Mouse (Mus musculus): ENCODE measurements at regions not wholly inside any gene's neighbourhood (a gene's known extent, or its start where the extent isn't known, plus 50 kb on each side); places are given as distances from the start of the nearest gene placed in this dataset.

DNA sequence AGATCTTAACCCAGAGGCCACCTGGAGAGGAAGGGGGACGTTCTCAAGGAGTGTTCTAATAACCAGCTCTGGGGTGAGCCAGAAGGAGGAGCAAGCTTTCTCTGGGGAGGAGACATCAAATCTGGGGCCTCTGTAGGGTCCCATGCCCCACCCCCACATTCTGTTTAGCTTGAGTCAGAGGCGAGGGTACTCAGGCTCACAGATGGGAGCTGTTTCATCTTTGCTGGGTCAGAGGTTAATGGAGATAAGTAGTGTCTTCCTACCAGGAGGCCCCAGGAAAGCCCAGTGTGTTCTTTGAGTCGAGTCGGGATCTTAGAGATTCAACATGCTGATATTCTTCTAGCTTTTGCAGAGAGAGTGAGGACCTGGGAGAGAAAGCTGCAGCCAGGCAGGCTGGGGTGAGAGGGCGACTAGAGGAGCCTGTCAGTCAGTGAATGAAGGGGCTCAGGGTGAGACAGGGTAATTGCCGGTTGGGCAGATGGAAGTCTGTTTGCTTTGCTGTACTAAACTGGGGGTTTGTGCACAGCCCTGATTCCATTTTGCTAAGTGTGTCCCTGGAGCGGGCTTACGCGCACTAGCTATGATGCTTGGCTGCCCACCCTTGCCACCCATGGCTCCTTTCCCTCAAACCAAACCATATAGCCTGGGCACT, 124.0 kb downstream of the Dact1 start:
- no peak overlapping the region for H3K9ac ChIP-seq
- no peaks in the 10 kb centered on the region for H3K9me3 ChIP-seq
- no peaks in the 10 kb centered on the region for H3K36me3 ChIP-seq
- no peak overlapping the region for H3K27ac ChIP-seq (replicated peaks)
- H3K27me3 ChIP-seq = 0 out of 2 replicates have a peak, but pooled peaks cover 4% of the 10 kb centered on the region
- WGBS = 20% methylated on average over 9 of the region's 9 CpGs
- peak; percentile 33; the same call in 1 of the 2 replicates for ATAC-seq (ENCODE audit: low read depth)
- no peak overlapping the region for H3K4me2 ChIP-seq
- no peak overlapping the region for H3K4me3 ChIP-seq
- H3K4me1 ChIP-seq (replicated peaks) = peaks cover 42% of the 10 kb centered on the region

DNA sequence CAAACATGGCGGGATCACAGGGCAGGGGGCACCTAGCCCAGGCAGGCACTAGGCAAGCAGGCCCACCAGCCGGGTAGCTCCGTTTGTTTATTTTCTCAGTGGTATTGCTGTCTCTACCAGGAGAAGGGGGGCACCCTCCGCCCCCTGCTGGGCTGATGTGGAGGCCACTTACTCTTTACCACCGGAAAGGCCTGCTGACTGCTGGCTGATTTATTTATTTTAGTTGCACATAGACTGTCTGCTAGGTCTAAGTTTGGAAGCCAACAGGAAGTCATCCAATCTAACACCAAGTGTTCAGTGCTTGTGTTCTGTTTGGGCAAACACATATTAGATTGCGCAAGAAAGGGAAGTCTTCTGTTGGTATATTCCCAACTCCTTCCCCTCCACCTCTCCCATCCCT, 128.6 kb downstream of the Dact1 start:
- no peak overlapping the region for H3K27ac ChIP-seq (replicated peaks)
- H3K36me3 ChIP-seq = no peaks in the 10 kb centered on the region
- H3K4me3 ChIP-seq = no peak overlapping the region
- peaks cover 20% of the 10 kb centered on the region for H3K4me1 ChIP-seq (replicated peaks)
- no peaks in the 10 kb centered on the region for H3K9me3 ChIP-seq
- no peak overlapping the region for H3K4me2 ChIP-seq
- no peak overlapping the region for H3K9ac ChIP-seq
- no peak for ATAC-seq (ENCODE audit: low read depth)
- 43% methylated on average over 6 of the region's 6 CpGs for WGBS
- peaks cover 4% of the 10 kb centered on the region; the same call in 1 of the 2 replicates for H3K27me3 ChIP-seq

DNA sequence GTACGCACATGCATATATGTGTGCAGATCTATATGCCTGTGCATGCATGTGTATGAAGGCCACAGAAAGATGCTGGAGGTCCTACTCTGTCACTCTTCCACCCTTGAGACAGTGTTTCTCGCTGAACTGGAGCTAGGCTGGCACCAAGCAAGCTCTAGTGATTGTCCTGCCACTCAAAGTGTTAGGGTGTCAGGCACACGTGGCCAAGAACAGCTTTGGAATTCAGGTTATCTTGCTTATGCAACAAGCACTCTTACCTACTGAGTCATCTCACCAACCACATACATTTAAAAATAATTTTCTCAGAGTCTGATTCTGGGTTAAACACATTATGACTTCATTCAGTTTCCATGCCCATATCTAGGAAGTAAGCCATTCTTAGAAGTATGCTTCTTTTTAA, 131.2 kb downstream of the Dact1 start:
- no peaks in the 10 kb centered on the region; the same call in 1 of the 2 replicates for H3K27me3 ChIP-seq
- no peak overlapping the region for H3K9ac ChIP-seq
- WGBS = 88% methylated on average over 3 of the region's 3 CpGs
- no peak overlapping the region for H3K27ac ChIP-seq (replicated peaks)
- H3K4me2 ChIP-seq = no peak overlapping the region
- H3K9me3 ChIP-seq = no peaks in the 10 kb centered on the region
- ATAC-seq (ENCODE audit: low read depth) = no peak
- H3K4me3 ChIP-seq = no peak overlapping the region
- no peaks in the 10 kb centered on the region for H3K36me3 ChIP-seq
- peaks cover 8% of the 10 kb centered on the region for H3K4me1 ChIP-seq (replicated peaks)

DNA sequence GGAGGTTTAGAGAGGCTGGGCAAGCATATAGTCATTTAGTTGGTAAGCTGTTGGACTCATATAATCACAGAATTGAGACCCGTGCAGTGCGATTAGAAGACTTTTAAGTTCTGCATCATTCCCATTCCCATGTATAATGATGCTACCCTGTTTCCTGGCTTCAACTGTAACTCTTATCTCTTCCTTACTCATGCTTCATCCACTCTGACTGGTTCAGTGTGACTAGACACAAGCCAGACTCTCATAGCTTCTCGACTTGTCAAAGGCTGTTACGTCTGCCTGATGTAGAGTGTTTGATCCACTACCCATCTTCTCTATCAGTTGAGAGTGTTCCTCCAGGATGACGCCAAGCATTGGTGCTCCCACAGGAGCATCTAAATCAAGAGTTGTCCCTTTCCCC, 131.6 kb downstream of the Dact1 start:
- Histone ChIP-seq H3K4me2 (no peak overlapping the region), H3K27me3 (no peaks in the 10 kb centered on the region; the same call in 1 of the 2 replicates), H3K4me3 (no peak overlapping the region), H3K4me1 (replicated peaks) (peaks cover 8% of the 10 kb centered on the region), H3K27ac (replicated peaks) (no peak overlapping the region), H3K36me3 (no peaks in the 10 kb centered on the region), H3K9ac (no peak overlapping the region), H3K9me3 (no peaks in the 10 kb centered on the region)
- ATAC-seq (ENCODE audit: low read depth) = no peak
- 91% methylated on average over 5 of the region's 5 CpGs for WGBS

DNA sequence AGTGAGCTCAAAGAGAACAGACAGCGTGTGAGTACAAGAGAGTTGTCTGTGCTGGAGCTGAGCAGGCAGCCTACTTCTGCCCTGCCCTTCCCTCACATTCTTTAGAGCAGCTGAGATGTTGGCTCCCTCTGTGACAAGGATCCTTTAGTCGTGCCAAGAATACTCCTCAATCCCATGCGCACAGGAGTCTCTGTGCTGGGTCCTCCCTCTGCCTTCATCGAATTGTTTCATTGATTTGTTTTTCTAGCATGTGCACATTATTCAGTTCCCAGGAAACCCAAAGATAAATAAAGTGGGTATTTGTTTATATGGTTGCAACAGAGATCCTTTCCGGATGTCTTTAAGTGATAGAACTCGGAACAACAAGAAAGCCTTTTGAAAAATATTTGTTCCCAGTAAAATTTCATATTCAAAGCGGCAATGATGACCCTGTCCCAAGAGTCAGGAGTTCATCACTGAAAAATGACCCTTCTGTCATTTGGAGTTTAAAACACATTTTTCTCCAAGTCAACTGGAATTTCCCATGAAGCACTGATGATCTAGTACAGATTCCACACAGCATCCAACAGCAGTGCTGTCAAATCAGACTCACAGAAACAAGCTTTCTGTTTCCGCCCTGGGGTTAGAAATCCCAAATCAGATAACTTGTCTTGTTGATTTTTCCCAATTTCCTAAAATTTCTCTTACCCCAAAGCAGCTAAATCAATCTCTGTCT, 136.7 kb downstream of the Dact1 start:
- Histone ChIP-seq H3K9ac (no peak overlapping the region), H3K4me3 (no peak overlapping the region), H3K9me3 (no peaks in the 10 kb centered on the region), H3K27me3 (no peaks in the 10 kb centered on the region; the same call in 1 of the 2 replicates), H3K4me2 (no peak overlapping the region), H3K4me1 (replicated peaks) (no peaks in the 10 kb centered on the region), H3K27ac (replicated peaks) (no peak overlapping the region), H3K36me3 (no peaks in the 10 kb centered on the region)
- ATAC-seq (ENCODE audit: low read depth) = no peak
- WGBS = 77% methylated on average over 8 of the region's 8 CpGs

DNA sequence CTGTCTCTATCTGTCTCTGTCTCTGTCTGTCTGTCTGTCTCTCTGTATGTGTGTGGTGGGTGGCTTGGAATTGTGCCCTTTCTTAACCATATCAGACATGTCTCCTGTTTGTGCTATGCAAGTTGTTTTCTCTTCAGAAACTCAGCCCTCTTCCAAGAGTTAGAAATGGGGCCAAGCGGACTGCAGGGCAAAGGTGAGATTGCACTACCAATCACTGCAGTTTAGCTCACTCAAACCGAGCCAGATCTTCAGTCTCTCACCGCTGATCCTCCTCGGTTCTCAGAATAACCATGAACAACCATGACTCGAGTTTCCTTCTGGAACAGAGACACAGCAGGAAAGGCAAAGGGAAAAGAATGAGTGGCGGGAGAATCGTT, 137.2 kb downstream of the Dact1 start:
- Histone ChIP-seq H3K36me3 (no peaks in the 10 kb centered on the region), H3K4me3 (no peak overlapping the region), H3K27me3 (no peaks in the 10 kb centered on the region; the same call in 1 of the 2 replicates), H3K9me3 (no peaks in the 10 kb centered on the region), H3K4me1 (replicated peaks) (no peaks in the 10 kb centered on the region), H3K4me2 (no peak overlapping the region), H3K9ac (no peak overlapping the region), H3K27ac (replicated peaks) (no peak overlapping the region)
- 28% methylated on average over 7 of the region's 7 CpGs for WGBS
- ATAC-seq (ENCODE audit: low read depth) = no peak

DNA sequence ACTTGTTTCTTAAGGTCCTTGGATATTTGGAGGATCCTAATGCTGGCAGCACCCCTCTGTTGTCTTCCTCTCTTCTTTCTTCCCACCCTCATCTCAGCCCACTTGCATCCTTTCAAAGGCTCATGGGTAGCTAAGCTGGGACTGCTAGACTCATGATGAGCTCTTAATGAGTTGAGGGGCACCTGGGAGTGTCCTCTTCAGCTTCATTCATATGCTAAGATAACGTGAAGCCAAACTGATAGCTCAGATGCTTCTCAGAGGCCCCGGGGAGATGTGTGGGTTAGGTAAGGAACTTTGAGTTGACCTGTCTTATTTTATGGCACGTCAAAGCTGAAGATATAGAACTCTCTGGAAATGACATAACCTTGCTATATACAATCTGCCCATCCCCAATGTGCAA, 139.3 kb downstream of the Dact1 start:
- 66% methylated on average over 3 of the region's 3 CpGs for WGBS
- Histone ChIP-seq H3K27me3 (no peaks in the 10 kb centered on the region; the same call in 1 of the 2 replicates), H3K4me2 (no peak overlapping the region), H3K9ac (no peak overlapping the region), H3K4me1 (replicated peaks) (no peaks in the 10 kb centered on the region), H3K9me3 (no peaks in the 10 kb centered on the region), H3K27ac (replicated peaks) (no peak overlapping the region), H3K36me3 (no peaks in the 10 kb centered on the region), H3K4me3 (no peak overlapping the region)
- ATAC-seq (ENCODE audit: low read depth) = no peak

DNA sequence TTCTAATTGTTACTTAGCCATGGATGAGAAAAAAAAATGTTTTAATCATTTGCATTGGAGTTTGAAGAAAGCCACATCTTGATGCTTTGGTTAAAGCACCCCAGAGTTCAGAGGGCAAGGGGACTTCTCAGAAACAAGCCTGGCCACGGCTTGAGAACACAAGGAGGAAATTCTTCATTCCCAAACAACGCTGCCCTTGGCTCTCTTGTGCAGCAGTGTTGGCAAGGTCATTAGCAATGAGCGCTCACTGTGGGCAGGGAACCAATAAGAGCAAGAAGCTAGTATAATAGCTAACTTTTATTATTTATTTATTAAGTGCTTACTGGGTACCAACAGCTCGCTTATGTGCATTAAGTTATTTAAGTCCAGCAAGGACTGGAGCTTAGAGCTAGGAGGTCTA, 140.4 kb downstream of the Dact1 start:
- no peak overlapping the region for H3K9ac ChIP-seq
- 76% methylated on average over 4 of the region's 4 CpGs for WGBS
- no peaks in the 10 kb centered on the region for H3K4me1 ChIP-seq (replicated peaks)
- H3K9me3 ChIP-seq = no peaks in the 10 kb centered on the region
- H3K4me2 ChIP-seq = no peak overlapping the region
- H3K27ac ChIP-seq (replicated peaks) = no peak overlapping the region
- ATAC-seq (ENCODE audit: low read depth) = no peak
- no peak overlapping the region for H3K4me3 ChIP-seq
- H3K36me3 ChIP-seq = no peaks in the 10 kb centered on the region
- H3K27me3 ChIP-seq = no peaks in the 10 kb centered on the region; the same call in 1 of the 2 replicates

DNA sequence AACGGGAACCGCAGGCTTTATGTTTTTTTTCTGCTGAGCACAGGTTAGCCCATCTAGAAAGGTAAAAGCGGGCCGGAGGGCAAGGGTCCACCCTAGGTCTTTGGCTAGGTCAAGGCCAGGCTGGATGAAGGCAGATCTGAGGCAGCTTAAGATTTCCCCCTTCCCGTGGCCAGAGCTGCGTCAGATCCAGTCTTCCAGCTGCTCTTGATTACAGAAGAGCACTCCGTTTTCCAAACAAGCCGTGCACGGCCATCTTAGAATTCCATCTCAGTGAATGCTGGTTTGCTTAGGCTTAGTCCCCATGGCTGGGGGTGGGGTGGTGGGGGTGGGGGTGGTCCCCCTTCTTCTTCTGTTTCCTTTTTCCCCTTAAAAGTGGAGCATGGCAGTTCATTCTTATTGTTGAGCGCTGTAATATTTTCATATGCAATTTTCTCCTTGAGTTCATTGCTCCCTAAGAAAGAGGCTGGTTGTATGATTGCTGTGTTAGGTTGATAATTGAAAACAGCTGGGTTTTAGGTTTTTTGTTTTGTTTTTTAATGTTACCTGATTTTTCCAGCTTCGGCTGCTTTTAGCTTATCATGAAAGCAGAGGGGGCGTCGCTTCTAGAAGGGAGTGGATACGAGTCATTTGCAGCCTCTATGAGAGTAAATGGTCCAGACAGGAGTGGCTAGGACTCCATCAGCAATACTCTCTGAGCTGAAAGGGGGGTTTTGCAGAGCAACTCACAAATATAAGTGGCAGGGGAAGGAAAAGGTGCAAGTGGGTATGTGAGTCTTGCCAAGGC, 141.2 kb downstream of the Dact1 start:
- H3K36me3 ChIP-seq = no peaks in the 10 kb centered on the region
- no peak overlapping the region for H3K4me2 ChIP-seq
- H3K4me3 ChIP-seq = no peak overlapping the region
- no peak overlapping the region for H3K27ac ChIP-seq (replicated peaks)
- H3K9ac ChIP-seq = no peak overlapping the region
- 81% methylated on average over 14 of the region's 14 CpGs for WGBS
- H3K4me1 ChIP-seq (replicated peaks) = no peaks in the 10 kb centered on the region
- ATAC-seq (ENCODE audit: low read depth) = no peak
- H3K27me3 ChIP-seq = no peaks in the 10 kb centered on the region; the same call in 1 of the 2 replicates
- H3K9me3 ChIP-seq = no peaks in the 10 kb centered on the region

DNA sequence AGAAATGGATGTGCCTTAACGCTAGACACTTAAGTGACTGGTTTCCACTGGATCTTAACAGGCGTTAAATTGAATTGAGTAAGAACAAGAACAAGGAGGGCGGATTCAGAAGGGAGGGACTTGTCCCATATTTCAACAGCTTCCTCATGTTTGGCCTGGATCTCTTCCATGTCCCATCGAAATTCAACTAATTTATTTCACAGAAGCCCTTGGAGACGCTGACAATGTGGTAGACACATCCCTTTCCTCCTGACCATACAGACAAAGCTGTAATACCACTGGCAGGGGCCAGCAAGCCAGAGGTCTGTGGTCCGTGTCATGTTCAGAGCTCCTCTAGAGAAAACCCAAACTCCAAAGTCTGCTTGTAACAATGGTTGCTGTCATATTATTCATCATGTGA, 147.2 kb downstream of the Dact1 start:
- Histone ChIP-seq H3K27ac (replicated peaks) (no peak overlapping the region), H3K4me1 (replicated peaks) (peaks cover 15% of the 10 kb centered on the region; the same call in 1 of the 2 replicates), H3K9ac (no peak overlapping the region), H3K4me3 (no peak overlapping the region), H3K4me2 (no peak overlapping the region), H3K27me3 (no peaks in the 10 kb centered on the region), H3K36me3 (no peaks in the 10 kb centered on the region), H3K9me3 (no peaks in the 10 kb centered on the region)
- ATAC-seq (ENCODE audit: low read depth) = no peak
- 71% methylated on average over 6 of the region's 6 CpGs for WGBS

DNA sequence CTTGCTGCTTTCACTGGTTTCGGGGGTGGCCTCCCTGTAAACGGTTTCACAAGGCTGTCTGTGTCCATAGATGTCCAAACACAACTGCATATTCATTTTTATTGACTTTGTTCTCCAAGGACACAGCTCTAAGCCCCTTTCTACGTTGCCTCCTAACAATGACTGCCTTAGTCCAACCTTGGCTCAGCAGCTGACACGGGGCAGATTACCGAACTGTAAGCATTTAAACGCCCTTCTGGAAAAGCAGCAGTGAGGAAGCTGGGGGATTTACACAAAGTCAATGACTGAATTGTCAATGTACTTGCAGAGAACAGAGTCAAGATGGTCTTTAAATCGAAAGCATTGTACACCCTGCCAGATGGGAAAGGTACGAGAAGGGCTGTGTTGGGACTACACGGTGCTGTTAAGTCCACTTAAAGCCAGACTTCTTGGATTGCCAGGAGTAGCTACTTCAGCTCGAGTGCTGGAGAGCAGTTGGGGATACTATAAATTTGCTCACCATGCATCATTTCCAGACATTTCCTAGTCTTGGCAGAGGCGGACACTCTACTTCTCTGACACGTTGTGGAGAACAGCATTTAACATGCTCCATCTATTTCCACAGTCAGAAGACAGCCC, 149.0 kb downstream of the Dact1 start:
- Histone ChIP-seq H3K4me1 (replicated peaks) (peaks cover 15% of the 10 kb centered on the region; the same call in 1 of the 2 replicates), H3K27ac (replicated peaks) (no peak overlapping the region), H3K4me2 (no peak overlapping the region), H3K36me3 (no peaks in the 10 kb centered on the region), H3K27me3 (no peaks in the 10 kb centered on the region), H3K9me3 (no peaks in the 10 kb centered on the region), H3K4me3 (no peak overlapping the region), H3K9ac (no peak overlapping the region)
- ATAC-seq (ENCODE audit: low read depth) = no peak
- 64% methylated on average over 12 of the region's 12 CpGs for WGBS

DNA sequence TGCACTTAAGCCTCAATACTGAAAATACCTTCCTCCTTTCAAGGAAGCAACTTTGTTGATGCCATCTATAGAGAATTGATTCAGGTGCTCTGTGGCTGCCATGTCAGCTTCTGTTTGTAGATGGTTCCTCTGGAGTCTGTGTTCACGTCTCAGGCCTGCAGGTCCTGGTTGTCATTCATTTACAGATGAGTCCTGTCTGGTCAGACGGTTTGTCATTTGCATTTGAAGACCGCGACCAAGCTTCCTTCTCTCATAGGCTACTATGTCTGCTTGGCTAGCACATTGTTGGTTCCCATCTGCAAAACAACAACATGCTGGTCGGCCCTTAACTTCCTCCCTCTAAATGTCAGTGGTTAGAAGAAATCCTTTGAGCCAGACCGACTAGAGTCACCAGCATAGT, 151.0 kb downstream of the Dact1 start:
- no peaks in the 10 kb centered on the region for H3K36me3 ChIP-seq
- no peak overlapping the region for H3K4me2 ChIP-seq
- H3K27ac ChIP-seq (replicated peaks) = no peak overlapping the region
- no peaks in the 10 kb centered on the region for H3K9me3 ChIP-seq
- H3K27me3 ChIP-seq = no peaks in the 10 kb centered on the region
- peaks cover 15% of the 10 kb centered on the region; the same call in 1 of the 2 replicates for H3K4me1 ChIP-seq (replicated peaks)
- no peak overlapping the region for H3K4me3 ChIP-seq
- no peak overlapping the region for H3K9ac ChIP-seq
- no peak for ATAC-seq (ENCODE audit: low read depth)
- 43% methylated on average over 6 of the region's 6 CpGs for WGBS

Measured in neural tube, embryonic 13.5 days (tissue).